ENCODE assay signal across 13 mouse cellular contexts in the genomic region with DNA sequence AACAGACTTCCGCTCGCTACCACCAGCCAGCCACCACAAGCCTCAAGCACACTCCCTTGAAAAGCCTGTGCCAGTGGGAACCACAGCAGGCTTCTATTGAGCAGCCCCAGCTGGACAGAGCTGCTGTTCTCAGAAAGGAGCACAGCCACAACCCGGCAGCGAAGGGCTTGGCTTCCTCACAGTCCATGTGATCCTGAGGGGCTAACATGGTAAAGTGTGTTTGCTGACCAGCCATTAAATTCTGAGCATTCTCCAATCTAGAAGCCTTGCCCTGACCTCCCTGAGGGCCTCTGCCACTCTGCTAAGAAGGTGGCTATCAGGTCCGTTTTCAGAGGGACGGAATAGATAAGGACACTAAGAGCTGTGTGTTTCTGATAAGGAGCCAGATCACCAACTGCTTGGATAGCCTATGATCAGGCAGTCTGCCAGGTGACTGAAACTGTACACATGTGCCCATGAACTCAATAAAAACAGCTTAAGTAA. TPM values are rescaled to one million over a fixed set of nuclear protein-coding genes. Genes with fewer than 3 reads are reported as not detected.
A peak's percentile ranks its signal among the peaks of the same experiment; 100 is the strongest.
DNase-seq lines count a peak whose midpoint lies in the region; ATAC-seq lines count a peak whose summit lies in the region.
"Had no signal": no experiment of that assay in that cellular context is flagged by ENCODE, and none has a peak within 500 bp of the region (broad histone marks: within the 10 kb centered on the region; RNA-seq: fewer than 3 reads in every experiment).

No protein-coding gene starts in this region.

- 0 out of 2 replicates have a peak, but pooled peaks have one; percentile 58 for ATAC-seq in heart, embryonic 16.5 days (replicated peaks; ENCODE audit: extremely low read depth, insufficient read depth, low FRiP score)
- ATAC-seq in liver, embryonic 12.5 days, result peak; percentile 99
- ATAC-seq: activated CD4-positive, CD25-positive, alpha-beta regulatory T cell, adult 4 months had no signal

- no peak for DNase-seq in heart, postnatal 4 days
- peak; percentile 83 for DNase-seq in c-Kit-positive CD71-positive TER-119-negative erythroid progenitor cells, embryonic 14.5 days (ENCODE audit: low read depth)
- DNase-seq in spleen, postnatal 4 days (ENCODE audit: low spot score in 2 of 2), result peak; percentile 66 to 73
- DNase-seq in cerebellum, postnatal 25 days, result no peak
- DNase-seq in ovary, postnatal 10 days (ENCODE audit: low spot score), result no peak
- DNase-seq in ovary, postnatal 14 days (ENCODE audit: low spot score), result no peak
- DNase-seq: cerebellum, adult 11-12 months; layer of hippocampus, postnatal 36 days had no signal

- H3K9ac ChIP-seq in heart, embryonic 16.5 days (ENCODE audit: low read length), result no peak overlapping the region
- peak overlapping the region; percentile 74 for H3K9ac ChIP-seq in liver, embryonic 12.5 days
- H3K9ac ChIP-seq: hindbrain, embryonic 14.5 days had no signal

- peak overlapping the region; percentile 68 for H3K27ac ChIP-seq in heart, embryonic 16.5 days (ENCODE audit: low read length)
- H3K27ac ChIP-seq in liver, embryonic 12.5 days, result peak overlapping the region; percentile 99
- H3K27ac ChIP-seq: hindbrain, embryonic 14.5 days; kidney, postnatal 0 days had no signal

- H3K36me3 ChIP-seq in heart, embryonic 16.5 days (ENCODE audit: control insufficient read depth, insufficient read depth), result peaks cover 54% of the 10 kb centered on the region
- peaks cover 96% of the 10 kb centered on the region for H3K36me3 ChIP-seq in liver, embryonic 12.5 days

- H3K27me3 ChIP-seq in heart, embryonic 16.5 days (ENCODE audit: control insufficient read depth, insufficient read depth, low read length), result no peaks in the 10 kb centered on the region
- H3K27me3 ChIP-seq in liver, embryonic 12.5 days (replicated peaks), result no peaks in the 10 kb centered on the region

- peaks cover 16% of the 10 kb centered on the region for H3K4me1 ChIP-seq in heart, embryonic 16.5 days (ENCODE audit: control insufficient read depth, insufficient read depth, low read length)
- peaks cover 74% of the 10 kb centered on the region for H3K4me1 ChIP-seq in liver, embryonic 12.5 days

- no peak overlapping the region for H3K4me3 ChIP-seq in heart, embryonic 16.5 days (ENCODE audit: low read length)
- peak overlapping the region; percentile 49 for H3K4me3 ChIP-seq in liver, embryonic 12.5 days

- H3K9me3 ChIP-seq in heart, embryonic 16.5 days (replicated peaks; ENCODE audit: control insufficient read depth, low read length), result no peaks in the 10 kb centered on the region
- H3K9me3 ChIP-seq in liver, embryonic 12.5 days (replicated peaks), result no peaks in the 10 kb centered on the region

- no peak overlapping the region for H3K4me2 ChIP-seq in heart, embryonic 16.5 days (ENCODE audit: low read depth, low read length)
- peak overlapping the region; percentile 87 for H3K4me2 ChIP-seq in liver, embryonic 12.5 days
- H3K4me2 ChIP-seq: hindbrain, embryonic 14.5 days had no signal

- 31% methylated on average over 6 of the region's 6 CpGs for WGBS in heart, embryonic 16.5 days
- 19% methylated on average over 6 of the region's 6 CpGs for WGBS in liver, embryonic 12.5 days (ENCODE audit: insufficient replicate concordance)

RNA-seq across cellular contexts. Expression of gene Tut7, which starts 8.8 kb away (rescaled TPM):
- polyA plus RNA-seq in heart, embryonic 16.5 days (2015; fragmentation: Nextera tagmentation; extraction: Ambion mirVana), result 32.7 and 36.8 TPM in 2 replicates
- 10 to 100 TPM; 52.2 to 54.1 TPM for total RNA-seq in heart, postnatal 4 days (2021)
- 66.3 and 74.4 TPM in 2 replicates for polyA plus RNA-seq in liver, embryonic 12.5 days (2016; fragmentation: Nextera tagmentation; extraction: Ambion mirVana)

RNA-seq across cellular contexts. Expression of gene Gm49354, which starts 32.1 kb away (rescaled TPM):
- polyA plus RNA-seq in heart, embryonic 16.5 days (2015; fragmentation: Nextera tagmentation; extraction: Ambion mirVana), result not detected in 2 replicates
- not detected for total RNA-seq in heart, postnatal 4 days (2021)
- polyA plus RNA-seq in liver, embryonic 12.5 days (2016; fragmentation: Nextera tagmentation; extraction: Ambion mirVana), result not detected in 2 replicates
- total RNA-seq: layer of hippocampus, postnatal 36 days had no signal
- polyA plus RNA-seq: activated CD4-positive, CD25-positive, alpha-beta regulatory T cell, adult 4 months; hindbrain, embryonic 14.5 days; kidney, postnatal 0 days had no signal

RNA-seq across cellular contexts. Expression of gene Isca1, which starts 44.5 kb away (rescaled TPM):
- 260 and 284 TPM in 2 replicates for polyA plus RNA-seq in heart, embryonic 16.5 days (2015; fragmentation: Nextera tagmentation; extraction: Ambion mirVana)
- 100 to 1,000 TPM; 158 to 168 TPM for total RNA-seq in heart, postnatal 4 days (2021)
- 216 and 223 TPM in 2 replicates for polyA plus RNA-seq in liver, embryonic 12.5 days (2016; fragmentation: Nextera tagmentation; extraction: Ambion mirVana)

Comparison
In these comparisons a context has a peak if more than half of its experiments do, and no peak if none do; other contexts are left out.
1. DNase-seq: peak in c-Kit-positive CD71-positive TER-119-negative erythroid progenitor cells, embryonic 14.5 days (single experiment) and spleen, postnatal 4 days (2 of 2); none in heart, postnatal 4 days (single experiment), cerebellum, postnatal 25 days (0 of 2), ovary, postnatal 10 days (single experiment) and ovary, postnatal 14 days (single experiment).